Mouse (Mus musculus) midbrain, embryonic 14.5 days (tissue): ENCODE measurements around the gene Git2. TPM values are rescaled to one million over a fixed set of nuclear protein-coding genes. Genes with fewer than 3 reads are reported as not detected.

Source experiments
- ATAC-seq: fragments of 200-750 bp; cut with Nextera tagmentation; 2 replicates; pipeline ENCODE4 v1.8.0; 2017; ENCODE audit warnings: moderate number of reproducible peaks, moderate library complexity; ENCODE audit not compliant: low FRiP score, low TSS enrichment
- DNase-seq: peaks from one replicate; pipeline ENCODE4 v3.0.0-alpha.2; 2015
- H3K27ac ChIP-seq: fragments of 300-500 bp; sonication (generic); replicated peaks from 2 replicates; pipeline ENCODE4 v1.5.1; 2014; ENCODE audit warnings: mild to moderate bottlenecking, low read depth, low read length, moderate library complexity
- H3K27me3 ChIP-seq: fragments of 300-500 bp; sonication (generic); 2 replicates; pipeline ENCODE4 v1.6.1; 2014; ENCODE audit warnings: low read length, control low read depth, mixed read lengths; ENCODE audit not compliant: control insufficient read depth, insufficient read depth
- H3K36me3 ChIP-seq: fragments of 300-500 bp; sonication (generic); 2 replicates; pipeline ENCODE4 v1.6.1; 2014; ENCODE audit warnings: low read length, control low read depth; ENCODE audit not compliant: control insufficient read depth, insufficient read depth
- H3K4me1 ChIP-seq: fragments of 300-500 bp; sonication (generic); 2 replicates; pipeline ENCODE4 v1.6.1; 2014; ENCODE audit warnings: mild to moderate bottlenecking, antibody characterized with exemption, low read length, control low read depth; ENCODE audit not compliant: control insufficient read depth, insufficient read depth
- H3K4me2 ChIP-seq: fragments of 300-500 bp; sonication (generic); 2 replicates; pipeline ENCODE4 v1.6.1; 2014; ENCODE audit warnings: mild to moderate bottlenecking, low read length, moderate library complexity
- H3K4me3 ChIP-seq: fragments of 300-500 bp; sonication (generic); replicated peaks from 2 replicates; pipeline ENCODE4 v1.5.1; 2014; ENCODE audit warnings: low read depth, low read length
- H3K9ac ChIP-seq: fragments of 300-500 bp; sonication (generic); replicated peaks from 2 replicates; pipeline ENCODE4 v1.6.1; 2014; ENCODE audit warnings: mild to moderate bottlenecking, low read length, moderate library complexity
- H3K9me3 ChIP-seq: fragments of 300-500 bp; sonication (generic); 2 replicates; pipeline ENCODE4 v1.6.1; 2016; ENCODE audit warnings: low read length, control low read depth, mixed read lengths; ENCODE audit not compliant: control insufficient read depth
- WGBS: fragments of 180-500 bp; shearing (Covaris S2); extraction: QIAGEN DNeasy Blood & Tissue Kit; methylation state at CpG from one replicate; pipeline ENCODE4 v1.1.7; 2014; 5-methylcytosine and 5-hydroxymethylcytosine counted together
- polyA plus RNA-seq: library from polyadenylated mRNA; unstranded; fragments of >200 nt; fragmentation: Nextera tagmentation; extraction: Ambion mirVana; gene quantifications from 2 replicates; pipeline ENCODE4 v1.2.1, GENCODE M21; 2014

Gene Git2
- polyA plus RNA-seq, 1 experiment from 2014 or later: 39.5 TPM

GRCm38 (mm10) chr5:114696939-114697338, 78.4 kb downstream of the Git2 start:
- no peak overlapping the region for H3K4me2 ChIP-seq
- H3K4me1 ChIP-seq: no peaks in the 10 kb centered on the region
- H3K27ac ChIP-seq: no peak overlapping the region
- 85% methylated on average over 17 of the region's 17 CpGs for WGBS
- no peaks in the 10 kb centered on the region for H3K27me3 ChIP-seq
- DNase-seq (no peak), ATAC-seq (no peak)
- no peak overlapping the region for H3K4me3 ChIP-seq
- no peaks in the 10 kb centered on the region for H3K36me3 ChIP-seq
- no peaks in the 10 kb centered on the region for H3K9me3 ChIP-seq
- H3K9ac ChIP-seq: no peak overlapping the region

- Histone ChIP-seq H3K9me3 (no peaks in the 10 kb centered on the region), H3K4me2 (no peak overlapping the region), H3K36me3 (no peaks in the 10 kb centered on the region), H3K27ac (no peak overlapping the region), H3K9ac (no peak overlapping the region), H3K4me1 (peaks cover 3% of the 10 kb centered on the region; the same call in 1 of the 2 replicates), H3K4me3 (no peak overlapping the region), H3K27me3 (no peaks in the 10 kb centered on the region)
- ATAC-seq: no peak
- WGBS: 76% methylated on average over 5 of the region's 5 CpGs
- no peak for DNase-seq
Observed at GRCm38 (mm10) chr5:114695775-114696174, 79.5 kb downstream of the Git2 start.

GRCm38 (mm10) chr5:114690633-114691567, 84.4 kb downstream of the Git2 start, which contains the start of gene Gltp:
Gene Gltp, minus strand, starts transcription at chr5:114690984.
- Histone ChIP-seq H3K36me3 (no peaks in the 10 kb centered on the region), H3K27ac (0 out of 2 replicates have a peak within 1 kb of the TSS, but pooled peaks have one; percentile 20), H3K4me2 (peak within 1 kb of the TSS; percentile 85), H3K4me3 (peak within 1 kb of the TSS; percentile 76), H3K9me3 (no peaks in the 10 kb centered on the region), H3K4me1 (peaks cover 13% of the 10 kb centered on the region), H3K9ac (peak within 1 kb of the TSS; percentile 87), H3K27me3 (no peaks in the 10 kb centered on the region)
- DNase-seq (peak; percentile 98), ATAC-seq (peak; percentile 97)
- 4% methylated on average over 74 of the region's 75 CpGs for WGBS

- ATAC-seq (no peak), DNase-seq (peak; percentile 36)
- Histone ChIP-seq H3K4me2 (peak overlapping the region; percentile 85), H3K36me3 (no peaks in the 10 kb centered on the region), H3K9me3 (no peaks in the 10 kb centered on the region), H3K4me1 (peaks cover 13% of the 10 kb centered on the region), H3K4me3 (peak overlapping the region; percentile 76), H3K27ac (no peak overlapping the region), H3K9ac (peak overlapping the region; percentile 87), H3K27me3 (no peaks in the 10 kb centered on the region)
- 18% methylated on average over 16 of the region's 16 CpGs for WGBS
Observed at GRCm38 (mm10) chr5:114689700-114690366, 85.5 kb downstream of the Git2 start.

GRCm38 (mm10) chr5:114688703-114689102, 86.6 kb downstream of the Git2 start:
- Histone ChIP-seq H3K4me1 (peaks cover 13% of the 10 kb centered on the region), H3K4me3 (no peak overlapping the region), H3K36me3 (no peaks in the 10 kb centered on the region), H3K9me3 (no peaks in the 10 kb centered on the region), H3K27ac (no peak overlapping the region), H3K9ac (no peak overlapping the region), H3K27me3 (no peaks in the 10 kb centered on the region), H3K4me2 (no peak overlapping the region)
- DNase-seq: no peak
- WGBS: 88% methylated on average over 13 of the region's 13 CpGs
- ATAC-seq: no peak

- DNase-seq: no peak
- H3K4me1 ChIP-seq: peaks cover 13% of the 10 kb centered on the region
- H3K9me3 ChIP-seq: no peaks in the 10 kb centered on the region
- no peak overlapping the region for H3K9ac ChIP-seq
- H3K4me2 ChIP-seq: no peak overlapping the region
- no peaks in the 10 kb centered on the region for H3K36me3 ChIP-seq
- no peak overlapping the region for H3K27ac ChIP-seq
- no peak for ATAC-seq
- H3K4me3 ChIP-seq: no peak overlapping the region
- H3K27me3 ChIP-seq: no peaks in the 10 kb centered on the region
Observed at GRCm38 (mm10) chr5:114687901-114688300, 87.4 kb downstream of the Git2 start.

- Histone ChIP-seq H3K4me1 (peaks cover 13% of the 10 kb centered on the region), H3K4me3 (no peak overlapping the region), H3K9ac (no peak overlapping the region), H3K36me3 (no peaks in the 10 kb centered on the region), H3K27me3 (no peaks in the 10 kb centered on the region), H3K4me2 (no peak overlapping the region), H3K9me3 (no peaks in the 10 kb centered on the region), H3K27ac (no peak overlapping the region)
- ATAC-seq (no peak), DNase-seq (no peak)
- 80% methylated on average over 7 of the region's 7 CpGs for WGBS
Observed at GRCm38 (mm10) chr5:114686726-114687210, 88.5 kb downstream of the Git2 start.

GRCm38 (mm10) chr5:114685986-114686385, 89.3 kb downstream of the Git2 start:
- Histone ChIP-seq H3K9ac (no peak overlapping the region), H3K27me3 (no peaks in the 10 kb centered on the region), H3K4me3 (no peak overlapping the region), H3K4me2 (no peak overlapping the region), H3K36me3 (no peaks in the 10 kb centered on the region), H3K4me1 (peaks cover 9% of the 10 kb centered on the region), H3K27ac (no peak overlapping the region), H3K9me3 (no peaks in the 10 kb centered on the region)
- WGBS: 93% methylated on average over 5 of the region's 5 CpGs
- ATAC-seq (no peak), DNase-seq (no peak)
